Mouse (Mus musculus) monocyte, adult 5-6 weeks (primary cell): Measurements from ENCODE around the gene Dnhd1. TPM values are rescaled to one million over a fixed set of nuclear protein-coding genes. Genes with fewer than 3 reads are reported as not detected.
A peak's percentile ranks its signal among the peaks of the same experiment; 100 is the strongest.

Experiments
- ATAC-seq: fragments of 153-309, 156-312 bp; replicated peaks from 2 replicates; pipeline ENCODE4 v1.8.0; 2017; ENCODE audit warnings: mild to moderate bottlenecking; ENCODE audit not compliant: low TSS enrichment, insufficient number of reproducible peaks, severe bottlenecking, poor library complexity, low FRiP score
- total RNA-seq: library from RNA; stranded (forward); fragments of 200-1000, 200-491, 200-594 nt; gene quantifications from 3 replicates; pipeline ENCODE4 v1.2.3, GENCODE M21; 2017

The Dnhd1 gene
- 1.6 to 6.3 TPM (median 5.8 TPM) in 3 replicates for total RNA-seq

GRCm38 (mm10) chr7:105650639-105651435 is at the start of gene Dnhd1:
Gene Dnhd1, plus strand, starts transcription at chr7:105650827.
- ATAC-seq = peak; percentile 85

- peak; percentile 71 for ATAC-seq
Measured at GRCm38 (mm10) chr7:105602860-105603623, 47.6 kb upstream of the Dnhd1 start.

- ATAC-seq = no peak
Measured at GRCm38 (mm10) chr7:105608467-105608866, 42.2 kb upstream of the Dnhd1 start.

GRCm38 (mm10) chr7:105611767-105612166 is 38.9 kb upstream of the Dnhd1 start:
- ATAC-seq = no peak

GRCm38 (mm10) chr7:105614400-105614799 is 36.2 kb upstream of the Dnhd1 start:
- no peak for ATAC-seq

GRCm38 (mm10) chr7:105615720-105616119 is 34.9 kb upstream of the Dnhd1 start:
- no peak for ATAC-seq

GRCm38 (mm10) chr7:105616561-105616960 is 34.1 kb upstream of the Dnhd1 start:
- no peak for ATAC-seq

- ATAC-seq = no peak
Measured at GRCm38 (mm10) chr7:105617810-105618209, 32.8 kb upstream of the Dnhd1 start.

GRCm38 (mm10) chr7:105619701-105620100 is 30.9 kb upstream of the Dnhd1 start:
- ATAC-seq = no peak

- no peak for ATAC-seq
Measured at GRCm38 (mm10) chr7:105621053-105621452, 29.6 kb upstream of the Dnhd1 start.

GRCm38 (mm10) chr7:105621646-105622292 is 28.9 kb upstream of the Dnhd1 start:
- ATAC-seq = no peak

GRCm38 (mm10) chr7:105625397-105625796 is 25.2 kb upstream of the Dnhd1 start:
- no peak for ATAC-seq

GRCm38 (mm10) chr7:105628633-105629032 is 22.0 kb upstream of the Dnhd1 start:
- ATAC-seq = peak; percentile 46

- no peak for ATAC-seq
Measured at GRCm38 (mm10) chr7:105632551-105632972, 18.1 kb upstream of the Dnhd1 start.

GRCm38 (mm10) chr7:105633127-105633800 is 17.4 kb upstream of the Dnhd1 start, which contains the start of gene Trim3:
Gene Trim3, minus strand, starts transcription at chr7:105633571.
- ATAC-seq = peak; percentile 41; the same call in 1 of the 2 replicates

- no peak for ATAC-seq
Measured at GRCm38 (mm10) chr7:105633801-105634135, 16.9 kb upstream of the Dnhd1 start.

- ATAC-seq = no peak
Measured at GRCm38 (mm10) chr7:105634272-105634920, 16.2 kb upstream of the Dnhd1 start.

GRCm38 (mm10) chr7:105635726-105636125 is 14.9 kb upstream of the Dnhd1 start:
- ATAC-seq = no peak
